Mouse (Mus musculus) frontal cortex, adult 2 months (tissue): ENCODE data around the gene Gm5134. TPM values are rescaled to one million over a fixed set of nuclear protein-coding genes. Genes with fewer than 3 reads are reported as not detected.
"Not testable (repeated sequence)": the region's sequence is repeated elsewhere in the genome, so short reads cannot be mapped to it uniquely, and the experiment has no call there.

Experiments
- DNase-seq, 2 experiments: peaks; one replicate each; pipeline ENCODE4 v3.0.0; 2022; ENCODE audit warnings: low spot score in 1 of 2; ENCODE audit errors: extremely low spot score in 1 of 2
- polyA plus RNA-seq: library from polyadenylated mRNA; depleted of rRNA; stranded (reverse); fragments of >200 nt; gene quantifications from 2 replicates; pipeline ENCODE4 v1.2.3, GENCODE M21; 2012

Gene Gm5134
- polyA plus RNA-seq, 1 experiment: 0.36 TPM

DNA sequence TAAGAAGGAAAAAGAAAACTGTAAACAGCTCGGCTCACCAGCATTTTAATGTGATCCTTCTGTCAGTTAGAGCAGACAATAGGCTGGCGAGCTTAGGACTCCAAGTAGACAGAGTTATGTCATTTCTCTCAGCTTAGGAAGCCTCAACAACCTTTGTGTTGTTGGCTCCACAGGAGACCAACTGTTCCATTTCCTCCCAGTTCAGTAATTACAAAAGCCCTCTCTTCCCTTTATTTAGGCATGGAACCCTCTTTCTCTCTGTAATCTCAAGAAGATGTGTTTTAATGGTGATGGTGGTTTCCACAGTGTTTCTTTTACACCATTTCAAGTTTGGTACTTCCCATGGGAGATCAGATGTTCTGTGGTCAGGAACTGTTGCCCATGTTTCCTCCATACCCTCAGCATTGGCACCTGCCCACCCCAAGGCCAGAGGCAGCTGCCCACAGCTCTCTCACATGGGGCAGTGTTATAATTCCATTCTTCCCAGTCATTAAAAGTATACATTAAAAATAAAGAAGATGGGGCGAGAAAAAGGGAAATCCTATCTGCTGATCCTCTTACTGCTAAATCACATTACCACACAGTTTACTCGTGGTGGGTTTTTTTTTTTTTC lies 36.2 kb downstream of the Gm5134 start:
- DNase-seq: no peak

DNA sequence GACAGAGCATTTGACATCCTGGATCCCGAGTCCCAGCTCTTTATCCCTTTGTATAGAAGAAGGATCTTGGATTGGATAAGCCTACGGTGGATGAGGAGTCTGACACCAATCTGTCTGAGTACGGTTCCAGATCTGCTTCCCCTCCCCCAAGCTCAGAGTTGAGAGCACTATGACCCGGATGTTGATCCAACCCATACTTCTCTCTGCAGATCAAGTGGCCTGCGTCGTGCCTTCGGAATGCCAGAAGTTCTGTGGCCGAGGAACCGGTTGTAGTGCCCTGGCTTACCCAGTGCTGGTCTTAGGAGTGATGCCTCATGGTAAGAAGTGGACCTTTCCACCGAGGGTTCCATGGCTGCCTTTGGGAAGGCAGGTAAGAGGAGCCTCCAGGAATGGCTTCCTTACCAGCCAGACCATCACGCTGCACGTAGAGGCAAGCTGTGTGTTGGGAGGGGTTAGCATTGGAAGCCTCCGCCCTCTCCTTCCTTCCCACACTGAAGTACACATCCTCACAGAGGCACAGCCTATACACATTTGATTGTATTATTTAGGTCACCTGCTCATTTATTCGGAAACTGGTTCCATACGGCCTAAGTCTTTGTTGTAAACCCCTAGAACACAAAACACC lies 39.4 kb downstream of the Gm5134 start:
- no peak for DNase-seq

DNA sequence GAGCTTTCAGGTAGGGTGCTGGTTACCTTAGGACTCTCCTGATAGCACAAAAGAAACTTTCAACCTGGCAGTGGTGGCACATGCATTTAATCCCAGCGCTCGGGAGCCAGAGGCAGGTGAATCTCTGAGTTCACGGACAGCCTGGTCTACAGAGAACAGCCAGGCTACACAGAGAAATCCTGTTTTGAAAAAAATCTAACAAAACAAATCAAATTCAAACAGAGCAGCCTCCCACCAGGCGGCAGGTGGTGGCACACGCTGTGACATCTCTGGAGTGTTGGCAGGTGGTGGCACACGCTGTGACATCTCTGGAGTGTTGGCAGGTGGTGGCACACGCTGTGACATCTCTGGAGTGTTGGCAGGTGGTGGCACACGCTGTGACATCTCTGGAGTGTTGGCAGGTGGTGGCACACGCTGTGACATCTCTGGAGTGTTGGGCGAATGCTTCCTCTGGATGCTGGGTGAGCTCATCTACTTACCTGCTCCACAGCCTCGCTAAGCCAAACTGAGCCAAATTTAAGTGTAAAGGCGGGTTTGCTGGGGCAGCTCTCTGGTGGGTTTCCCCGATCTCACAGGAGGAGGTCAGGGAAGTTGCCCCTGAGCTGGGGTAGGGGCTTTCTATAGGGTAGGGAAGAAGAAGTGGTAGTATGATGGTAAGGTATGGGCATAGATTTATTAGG lies 40.4 kb downstream of the Gm5134 start:
- DNase-seq: not testable (repeated sequence)

DNA sequence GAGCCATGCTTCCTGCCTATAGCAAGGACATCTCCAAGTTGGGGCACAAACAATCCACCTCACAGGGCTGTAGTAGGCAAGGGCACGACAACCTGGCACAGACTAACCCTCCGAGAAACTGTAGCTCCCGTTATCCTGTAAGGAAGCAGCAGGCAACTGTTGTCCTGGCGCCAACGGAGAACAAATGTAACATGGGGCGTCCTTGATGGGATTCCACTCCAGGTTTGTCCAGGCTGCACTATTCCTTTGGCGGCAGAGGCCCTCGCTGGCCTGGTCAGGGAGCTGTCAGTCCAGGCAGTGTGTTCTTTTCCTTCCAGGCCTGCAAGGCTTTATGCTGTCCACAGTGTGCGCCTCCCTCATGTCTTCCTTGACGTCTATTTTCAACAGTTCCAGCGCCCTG lies 41.1 kb downstream of the Gm5134 start:
- DNase-seq: no peak

DNA sequence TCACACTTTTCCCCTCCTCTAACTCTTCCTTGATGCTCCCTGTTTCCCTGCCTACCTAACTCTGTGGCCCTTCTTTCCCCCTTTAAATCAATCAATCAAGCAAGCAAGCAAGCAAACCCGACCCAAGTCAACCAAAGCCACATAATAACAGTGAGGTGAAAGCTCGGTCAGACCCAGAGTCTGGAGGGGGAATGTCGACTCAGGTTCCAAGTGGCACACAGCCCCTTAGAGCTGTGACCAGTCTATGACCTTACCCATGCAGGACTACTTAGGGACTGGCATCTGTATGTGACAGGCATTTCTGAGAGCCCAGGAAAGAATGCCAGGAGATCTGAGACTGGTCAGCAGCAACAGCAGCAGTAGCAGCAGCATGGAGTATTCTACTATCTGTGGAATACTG lies 42.0 kb downstream of the Gm5134 start:
- no peak for DNase-seq

DNA sequence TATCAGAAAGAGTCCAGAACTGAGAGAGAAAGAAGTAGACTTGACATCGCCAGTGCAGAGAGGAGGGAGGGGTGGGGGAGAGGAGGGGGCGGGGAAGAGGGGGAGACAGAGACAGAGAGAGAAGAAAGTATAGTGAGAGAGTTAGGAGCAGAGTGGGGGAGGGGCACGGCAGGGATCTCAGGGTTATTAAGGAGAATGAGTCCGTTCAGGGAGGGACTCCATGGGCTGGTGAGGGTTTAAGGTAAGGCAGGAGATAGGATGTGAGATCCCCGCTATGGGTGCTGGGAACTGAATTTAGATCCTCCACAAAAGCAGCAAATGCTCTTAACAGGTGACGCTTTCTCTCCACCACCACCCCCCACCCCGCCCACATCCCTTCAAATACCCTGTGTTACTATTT lies 46.8 kb downstream of the Gm5134 start:
- no peak for DNase-seq

DNA sequence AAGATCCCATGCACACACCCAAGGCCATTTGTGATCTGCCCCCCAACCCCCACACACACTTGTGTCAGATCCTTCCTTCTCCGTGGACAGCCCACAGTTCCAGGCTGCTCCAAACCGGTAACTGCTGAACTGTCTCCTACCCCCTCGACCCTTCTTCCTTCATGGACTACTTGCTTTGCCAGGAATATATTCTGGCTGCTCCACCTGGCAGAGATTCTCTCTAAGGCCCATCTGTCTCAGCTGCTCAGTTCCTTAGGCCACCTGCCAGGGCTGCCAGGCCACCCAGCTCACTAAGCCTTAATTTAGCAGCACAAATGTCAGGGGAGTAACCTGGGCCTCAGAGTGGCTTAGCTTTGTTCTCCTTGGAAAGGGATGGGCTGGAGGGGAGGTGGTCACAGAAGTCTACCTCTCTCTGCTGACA lies 47.8 kb downstream of the Gm5134 start:
- no peak for DNase-seq

DNA sequence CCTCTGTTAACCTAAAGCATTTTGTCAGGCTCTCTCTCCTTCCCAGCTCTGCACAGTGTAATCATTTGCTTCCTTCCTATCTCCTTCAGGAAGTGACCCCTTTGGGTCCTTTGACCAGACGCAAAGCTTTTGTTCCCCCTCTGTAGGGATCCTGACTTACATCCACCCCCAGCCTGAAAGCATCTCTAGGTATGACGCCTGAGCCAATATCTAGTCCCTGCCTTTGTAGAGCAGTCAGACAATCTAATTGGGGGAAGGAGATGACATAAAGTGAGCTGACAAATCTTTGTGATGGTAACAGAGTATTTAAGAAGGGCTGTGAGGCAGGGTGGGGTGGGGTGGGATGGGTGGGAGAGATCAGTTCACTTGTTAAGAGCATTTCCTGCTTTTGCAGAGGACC lies 48.3 kb downstream of the Gm5134 start:
- no peak for DNase-seq

DNA sequence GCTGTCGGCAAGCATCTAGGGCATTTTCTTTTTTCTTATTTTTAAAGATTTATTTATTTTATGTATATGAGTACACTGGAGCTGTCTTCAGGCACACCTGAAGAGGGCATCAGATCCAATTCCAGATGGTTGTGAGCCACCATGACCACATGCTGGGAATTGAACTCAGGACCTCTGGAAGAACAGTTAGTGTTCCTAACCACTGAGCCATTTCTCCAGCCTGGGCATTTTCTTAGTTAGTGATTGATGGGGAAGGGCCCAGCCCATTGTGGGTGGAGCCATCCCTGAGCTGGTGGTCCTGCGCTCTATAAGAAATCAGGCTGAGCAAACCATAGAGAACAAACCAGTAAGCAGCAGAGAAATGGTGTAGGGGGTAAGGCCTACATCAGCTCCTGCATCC lies 48.9 kb downstream of the Gm5134 start:
- no peak for DNase-seq

DNA sequence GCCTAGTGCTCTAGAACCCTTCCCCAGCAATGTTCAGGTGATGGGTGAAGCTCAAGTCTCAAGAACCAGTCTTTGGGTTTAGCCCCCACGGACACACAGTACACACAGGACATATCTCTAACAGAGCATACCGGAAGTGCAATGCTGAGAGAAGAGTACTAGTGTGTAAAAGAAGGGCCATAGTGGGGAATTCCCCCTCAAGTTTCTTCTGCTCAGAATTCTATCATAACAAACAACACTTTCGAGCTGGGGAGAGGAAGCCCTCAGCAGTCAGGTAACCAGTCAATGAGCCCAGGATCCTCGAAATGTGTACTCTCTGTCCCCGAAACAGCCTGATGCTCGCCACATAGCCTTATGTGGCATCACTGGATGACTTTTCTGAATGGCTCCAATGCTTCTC lies 52.1 kb downstream of the Gm5134 start:
- DNase-seq: no peak

DNA sequence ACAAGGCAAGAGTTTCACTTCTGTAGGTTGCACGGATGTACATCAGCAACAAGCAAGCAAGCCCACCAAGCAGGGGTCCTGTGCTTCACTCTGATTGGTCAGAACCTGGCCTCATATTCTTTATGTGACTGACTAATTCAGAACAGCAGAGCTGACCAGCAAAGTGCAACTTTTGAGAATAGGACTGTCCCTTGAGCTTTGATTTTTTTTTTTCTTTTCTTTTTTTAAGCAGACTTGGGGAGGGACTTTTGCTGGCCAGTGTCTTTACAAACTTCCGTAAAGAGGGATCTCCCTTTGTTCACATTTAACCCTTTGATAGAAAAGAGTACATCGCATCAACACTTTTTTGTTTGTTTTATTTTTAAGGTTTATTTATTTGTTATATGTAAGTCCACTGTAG lies 55.5 kb downstream of the Gm5134 start:
- DNase-seq: no peak

DNA sequence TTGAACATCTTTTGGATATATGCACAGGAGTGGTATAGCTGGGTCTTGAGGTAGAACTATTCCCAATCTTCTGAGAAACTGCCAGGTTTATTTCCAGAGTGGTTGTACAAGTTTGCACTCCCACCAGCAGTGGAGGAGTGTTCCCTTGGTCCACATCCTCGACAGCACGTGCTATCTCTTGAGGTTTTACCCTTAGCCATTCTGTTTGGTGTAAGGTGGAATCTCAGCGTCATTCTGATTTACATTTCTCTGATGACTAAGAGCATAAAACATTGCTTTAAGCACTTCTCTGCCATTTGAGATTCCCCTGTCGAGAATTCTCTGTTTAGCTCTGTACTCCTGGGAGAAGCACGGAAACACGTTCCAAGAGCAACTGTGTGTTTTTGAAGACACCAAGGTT lies 58.6 kb downstream of the Gm5134 start:
- peak in 1 of 2 experiments; percentile 13 for DNase-seq

DNA sequence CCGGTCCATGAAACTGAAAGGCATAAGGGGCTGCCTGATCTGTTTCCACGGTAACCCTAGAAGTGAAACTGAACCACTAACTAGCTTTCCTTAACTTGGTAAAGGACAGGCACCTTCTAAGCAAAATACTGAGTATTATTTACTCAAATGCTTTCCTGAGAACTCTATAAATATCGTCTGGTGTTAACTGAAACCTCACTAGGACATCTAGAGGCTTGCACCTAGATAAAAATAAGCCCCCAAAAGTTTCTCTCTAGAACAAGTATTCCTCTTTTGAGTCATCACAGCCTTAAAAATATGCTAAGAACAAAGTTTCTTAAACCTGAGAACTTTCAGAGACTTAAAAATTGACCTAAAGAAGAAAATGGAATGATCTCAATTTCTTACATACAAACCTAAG lies 62.6 kb downstream of the Gm5134 start:
- DNase-seq: no peak

DNA sequence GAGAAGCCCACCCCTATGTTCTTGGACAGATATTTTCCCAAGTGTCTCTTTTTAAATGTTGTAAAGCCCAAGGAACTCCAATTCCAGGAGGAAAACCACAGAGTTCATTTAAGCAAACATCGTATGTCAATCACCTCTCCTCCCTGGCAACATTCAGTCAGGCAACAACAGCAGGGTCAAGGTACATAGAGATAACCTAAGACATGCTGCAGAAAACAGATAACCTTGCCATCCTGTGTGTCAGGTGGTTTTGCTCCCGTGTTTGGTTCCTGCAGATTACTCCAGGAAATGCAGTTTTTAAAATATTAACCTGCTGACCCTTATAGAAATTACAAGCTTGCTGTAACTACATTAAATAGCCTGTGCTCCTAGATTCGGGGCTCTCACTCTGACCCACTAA lies 67.4 kb downstream of the Gm5134 start:
- DNase-seq: no peak

DNA sequence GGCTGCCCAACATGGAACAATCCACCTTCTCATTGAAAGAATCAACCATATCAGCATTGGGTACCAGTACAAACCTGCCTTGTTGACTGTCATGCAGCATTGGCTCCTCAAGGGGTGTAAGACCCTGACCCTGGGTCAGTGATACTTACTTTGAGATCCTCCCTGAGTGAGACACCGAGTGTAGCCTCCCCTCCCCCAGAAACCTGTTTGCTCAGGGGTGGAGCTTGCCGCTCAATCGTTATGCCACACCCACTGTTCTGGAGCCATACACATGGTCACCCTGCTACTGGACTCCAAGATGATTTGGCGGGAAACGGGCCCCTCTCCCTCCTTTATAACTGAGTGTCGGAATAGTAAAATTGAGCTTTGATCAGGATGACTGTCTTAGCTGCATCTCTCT lies 69.6 kb downstream of the Gm5134 start:
- no peak for DNase-seq

DNA sequence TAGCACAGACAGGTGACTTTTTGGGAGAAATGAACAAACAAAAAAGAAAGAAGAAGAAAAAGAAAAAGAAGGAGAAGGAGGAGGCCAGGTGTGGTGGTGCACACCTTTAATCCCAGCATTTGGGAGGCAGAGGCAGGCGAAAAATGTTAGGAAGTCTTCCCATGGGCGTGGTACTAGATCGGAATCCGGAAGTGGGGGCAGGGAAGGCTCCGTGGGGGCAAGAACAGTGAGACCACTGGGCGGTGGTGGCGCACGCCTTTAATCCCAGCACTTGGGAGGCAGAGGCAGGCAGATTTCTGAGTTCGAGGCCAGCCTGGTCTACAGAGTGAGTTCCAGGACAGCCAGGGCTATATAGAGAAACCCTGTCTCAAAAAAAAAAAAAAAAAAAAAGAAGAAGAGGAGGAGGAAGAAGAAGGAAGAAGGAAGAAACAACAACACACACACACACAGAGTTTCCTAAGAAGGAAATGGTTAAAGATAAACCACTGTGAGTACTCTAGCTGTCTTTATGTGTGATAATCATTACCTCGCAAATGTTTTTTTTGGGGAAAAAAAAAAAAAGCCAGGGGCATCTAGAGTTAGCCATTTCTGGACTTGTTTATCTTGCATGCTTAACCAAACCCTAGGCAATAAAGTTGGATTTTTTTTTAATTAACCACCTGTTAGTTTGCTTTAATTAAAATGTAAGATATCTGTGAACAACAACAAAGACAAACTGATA lies 71.3 kb downstream of the Gm5134 start:
- DNase-seq: no peak

DNA sequence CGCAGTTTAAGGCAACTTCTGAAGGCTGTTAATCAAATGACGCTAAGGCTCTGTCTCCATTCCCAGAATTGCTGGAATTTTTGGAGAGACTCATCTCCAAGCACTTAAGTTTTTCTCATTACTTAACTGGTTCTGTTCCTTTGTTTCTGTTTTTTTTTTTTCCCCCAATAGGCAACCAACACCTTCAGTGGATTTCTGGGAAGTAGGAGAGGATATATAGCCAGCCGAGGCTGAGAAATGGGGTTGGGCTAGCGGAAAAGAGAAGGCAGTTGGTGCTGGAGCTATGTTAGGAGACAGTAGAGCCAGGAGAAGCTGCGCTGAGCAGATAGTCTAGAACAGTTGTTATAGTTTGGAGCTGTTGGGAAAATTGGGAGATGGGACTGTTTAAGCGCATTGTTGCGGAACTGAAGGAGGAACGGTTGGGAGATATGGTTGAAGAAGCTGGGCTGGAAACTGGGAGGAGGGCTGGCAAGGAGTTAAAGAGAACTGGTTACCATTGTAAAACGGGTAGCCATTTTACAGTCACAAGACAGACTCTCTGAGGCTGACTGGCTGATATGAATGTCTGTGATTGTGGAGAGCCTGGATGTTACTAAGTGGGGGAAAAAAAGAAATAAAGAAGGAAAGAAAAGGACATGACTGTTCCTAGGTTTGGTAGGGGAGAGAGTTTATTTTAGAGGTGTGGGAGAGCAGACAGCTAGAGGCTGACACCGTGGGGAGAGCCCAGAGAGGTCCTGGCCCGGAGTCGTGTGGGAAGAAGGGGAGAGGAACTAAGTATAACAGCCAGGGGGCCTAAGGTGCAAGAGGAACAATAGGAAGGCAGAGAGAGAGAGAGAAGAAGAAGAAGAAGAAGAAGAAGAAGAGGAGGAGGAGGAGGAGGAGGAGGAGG lies 73.1 kb downstream of the Gm5134 start:
- no peak for DNase-seq

DNA sequence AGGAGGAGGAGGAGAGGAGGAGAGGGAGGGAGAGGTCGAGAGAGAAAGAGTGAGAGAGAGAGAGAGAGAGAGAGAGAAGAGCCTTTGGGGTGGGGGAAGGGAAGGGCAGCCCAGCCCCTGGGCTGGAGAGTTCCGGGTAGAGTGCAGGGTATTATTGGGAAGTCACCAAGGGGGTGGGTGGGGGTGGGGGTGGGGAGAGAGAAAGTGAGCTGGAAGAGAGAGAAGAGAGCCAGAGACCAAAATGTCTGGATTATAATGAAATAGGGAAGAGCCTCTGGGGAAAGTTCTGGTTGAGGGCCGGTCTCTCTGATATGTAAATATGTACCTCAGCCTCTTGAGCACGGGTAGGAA lies 73.7 kb downstream of the Gm5134 start:
- no peak for DNase-seq

DNA sequence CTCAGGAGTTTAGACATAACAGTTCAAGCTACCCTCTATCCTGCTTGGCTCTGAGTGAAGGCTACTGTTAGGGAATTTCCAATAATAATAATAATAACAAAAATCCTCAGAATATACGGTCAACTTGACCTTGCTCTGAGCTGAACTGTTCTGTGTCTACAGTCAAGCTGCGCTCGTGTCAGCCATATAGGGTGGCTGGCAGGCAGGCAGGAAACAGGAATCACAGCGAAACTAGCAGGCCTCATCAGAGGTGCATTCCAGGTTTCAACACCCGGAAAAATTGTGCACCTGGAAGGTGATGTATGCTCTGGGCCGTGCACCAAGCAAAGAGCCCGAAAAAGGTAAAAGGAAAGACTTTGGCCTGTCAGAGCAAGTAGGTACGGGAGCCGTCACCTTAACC lies 74.1 kb downstream of the Gm5134 start:
- DNase-seq: no peak

DNA sequence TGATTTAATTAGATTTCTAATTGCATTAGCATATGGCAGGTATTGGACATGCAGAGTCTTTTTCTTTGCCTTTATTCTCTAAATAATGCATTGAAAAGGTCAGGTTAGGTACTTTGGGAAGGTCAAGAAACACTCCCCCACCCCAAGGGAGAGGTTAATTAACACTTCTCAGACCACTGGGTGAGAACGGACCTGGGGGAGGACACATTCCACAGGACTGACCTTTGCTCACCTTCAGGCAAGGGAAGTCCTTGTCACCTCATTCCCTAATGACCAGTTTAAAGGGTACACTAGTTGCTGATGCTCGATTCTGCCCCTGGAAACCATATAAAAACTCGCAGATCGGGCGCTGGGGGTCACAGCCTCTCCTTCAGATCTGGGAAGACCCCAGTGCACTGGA lies 75.0 kb downstream of the Gm5134 start:
- DNase-seq: no peak

DNA sequence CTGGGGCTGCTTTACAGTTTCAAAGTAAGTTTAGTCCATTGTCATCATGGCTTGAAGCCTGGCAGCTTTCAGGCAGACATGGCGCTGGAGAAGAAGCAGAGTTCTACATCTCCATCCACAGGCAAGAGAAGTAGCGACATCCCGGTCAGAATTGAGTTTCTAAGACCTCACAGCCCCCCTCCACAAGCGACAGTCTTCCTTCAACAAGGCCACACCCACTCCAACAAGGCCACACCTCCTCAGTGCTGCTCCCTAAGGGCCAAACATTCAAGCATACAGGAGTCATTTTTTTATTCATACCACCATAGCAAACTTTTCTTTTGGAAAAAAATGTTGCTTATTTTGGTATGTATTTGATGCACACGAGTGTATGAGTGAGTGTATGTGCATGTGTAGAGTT lies 76.2 kb downstream of the Gm5134 start:
- no peak for DNase-seq
